Mouse (Mus musculus) megakaryocyte, embryonic 14.5 days (primary cell): ENCODE measurements around the gene Slc35e1.

Experiments used
- FLI1 ChIP-seq: IDR thresholded peaks from 2 replicates; pipeline ENCODE4 v1.6.1; 2012; ENCODE audit warnings: low read length, inconsistent platforms, mixed read lengths
- GATA1 ChIP-seq: IDR thresholded peaks from 3 replicates; pipeline ENCODE4 v1.6.1; 2012; ENCODE audit warnings: mixed read lengths, low read length, inconsistent platforms, borderline replicate concordance

- TF ChIP-seq GATA1 (no peak), FLI1 (no peak)
Observed at GRCm38 (mm10) chr8:72512648-72513047, 20.2 kb upstream of the Slc35e1 start.
